Mouse (Mus musculus): ENCODE data around the gene Abtb1. TPM values are rescaled to one million over a fixed set of nuclear protein-coding genes. Genes with fewer than 3 reads are reported as not detected.

Abtb1 gene
- total RNA-seq, 2 experiments from 2014 or later = 29.7 to 30.6 TPM

DNA sequence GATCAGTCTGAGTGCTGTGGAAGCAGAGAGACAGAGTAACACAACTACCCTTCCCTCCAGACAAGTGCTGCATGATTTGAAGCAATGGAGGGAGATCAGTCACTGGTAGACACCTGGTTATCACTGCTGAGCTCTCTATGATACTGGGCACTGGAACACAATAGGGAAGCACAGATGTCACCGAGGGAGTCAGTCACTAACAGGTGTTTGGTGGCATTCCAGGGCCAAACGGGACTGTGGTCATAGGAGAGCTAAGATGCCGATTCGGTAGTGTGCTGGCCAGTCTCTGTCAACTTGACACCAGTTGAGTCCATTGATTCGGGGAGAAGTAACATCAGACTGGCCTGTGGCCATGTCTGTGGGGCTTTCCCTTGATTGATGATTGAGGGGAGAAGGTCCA lies 12.7 kb upstream of the Abtb1 start:
- DNase-seq = no peak

DNA sequence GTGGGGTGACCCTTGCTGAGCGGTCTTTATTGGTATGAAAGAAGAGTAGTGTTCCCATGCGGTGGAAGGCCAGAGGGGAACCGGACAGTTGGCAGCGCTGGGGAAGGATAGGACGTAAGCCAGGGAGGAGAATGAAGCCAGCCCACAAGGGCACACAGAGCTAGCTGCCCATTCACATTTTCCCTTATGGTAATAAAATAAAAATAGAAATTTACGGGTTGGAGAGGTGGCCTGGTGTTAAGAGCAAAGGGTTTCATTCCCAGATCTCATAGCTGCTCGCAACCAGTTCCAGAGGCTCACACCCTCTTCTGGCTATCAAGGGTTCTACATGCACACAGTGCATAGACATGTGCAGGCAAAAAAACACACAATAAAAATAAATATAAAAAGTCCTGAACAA lies 8.2 kb upstream of the Abtb1 start:
- DNase-seq = no peak

DNA sequence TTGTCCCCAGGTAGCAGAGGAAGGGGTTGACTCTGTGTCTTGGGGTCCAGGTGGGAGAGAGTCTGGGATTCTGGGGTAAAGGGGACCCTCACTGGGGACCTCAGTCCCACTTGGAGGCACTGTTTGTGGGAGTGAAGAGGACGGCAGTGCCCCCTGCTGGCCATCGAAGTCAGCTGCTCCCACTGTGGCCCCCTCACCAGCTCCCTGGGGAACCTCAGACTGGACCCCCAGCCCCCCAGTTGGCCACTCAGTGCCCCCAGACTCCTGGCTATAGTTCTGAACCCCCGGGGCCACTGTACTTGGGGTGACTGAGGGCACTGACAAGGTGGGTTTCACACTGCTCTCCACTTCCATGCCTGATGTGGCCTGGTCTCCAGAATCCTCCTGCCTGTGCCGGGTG lies 7.5 kb upstream of the Abtb1 start:
- DNase-seq = no peak

- no peak for DNase-seq
Observed at GRCm38 (mm10) chr6:88847571-88847970, 5.8 kb upstream of the Abtb1 start.

DNA sequence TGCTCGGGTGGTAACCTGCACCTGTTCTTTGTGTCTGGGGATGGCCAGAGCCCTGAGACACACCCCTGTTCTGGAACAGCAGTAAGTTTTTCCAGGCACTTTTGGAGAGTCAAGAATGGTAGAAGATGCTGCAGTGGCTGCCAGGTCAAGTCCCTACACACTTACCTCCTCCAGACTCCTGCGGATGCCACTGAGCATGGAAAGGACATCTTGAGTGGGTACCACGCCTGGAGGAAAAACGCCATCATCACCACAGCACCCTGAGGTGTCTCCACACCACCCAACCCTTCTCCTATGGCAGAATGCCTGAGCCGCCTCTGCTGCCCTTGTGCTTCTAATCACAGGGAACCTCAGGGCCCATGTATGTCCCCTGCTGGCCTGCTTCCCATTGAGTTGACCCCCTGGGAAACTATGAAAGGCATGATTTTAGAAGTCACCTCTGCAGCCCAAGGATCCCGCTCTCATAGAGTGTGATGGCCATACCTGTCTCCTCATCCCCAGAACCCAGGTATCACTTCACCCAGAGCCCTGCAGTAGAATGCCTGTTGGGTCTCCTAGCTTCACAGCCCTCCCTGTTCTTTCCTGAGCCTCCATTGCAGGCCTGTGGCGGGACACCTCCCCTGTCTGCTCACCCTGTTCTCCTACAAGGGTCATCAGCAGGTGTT lies 3.2 kb upstream of the Abtb1 start:
- DNase-seq = no peak

DNA sequence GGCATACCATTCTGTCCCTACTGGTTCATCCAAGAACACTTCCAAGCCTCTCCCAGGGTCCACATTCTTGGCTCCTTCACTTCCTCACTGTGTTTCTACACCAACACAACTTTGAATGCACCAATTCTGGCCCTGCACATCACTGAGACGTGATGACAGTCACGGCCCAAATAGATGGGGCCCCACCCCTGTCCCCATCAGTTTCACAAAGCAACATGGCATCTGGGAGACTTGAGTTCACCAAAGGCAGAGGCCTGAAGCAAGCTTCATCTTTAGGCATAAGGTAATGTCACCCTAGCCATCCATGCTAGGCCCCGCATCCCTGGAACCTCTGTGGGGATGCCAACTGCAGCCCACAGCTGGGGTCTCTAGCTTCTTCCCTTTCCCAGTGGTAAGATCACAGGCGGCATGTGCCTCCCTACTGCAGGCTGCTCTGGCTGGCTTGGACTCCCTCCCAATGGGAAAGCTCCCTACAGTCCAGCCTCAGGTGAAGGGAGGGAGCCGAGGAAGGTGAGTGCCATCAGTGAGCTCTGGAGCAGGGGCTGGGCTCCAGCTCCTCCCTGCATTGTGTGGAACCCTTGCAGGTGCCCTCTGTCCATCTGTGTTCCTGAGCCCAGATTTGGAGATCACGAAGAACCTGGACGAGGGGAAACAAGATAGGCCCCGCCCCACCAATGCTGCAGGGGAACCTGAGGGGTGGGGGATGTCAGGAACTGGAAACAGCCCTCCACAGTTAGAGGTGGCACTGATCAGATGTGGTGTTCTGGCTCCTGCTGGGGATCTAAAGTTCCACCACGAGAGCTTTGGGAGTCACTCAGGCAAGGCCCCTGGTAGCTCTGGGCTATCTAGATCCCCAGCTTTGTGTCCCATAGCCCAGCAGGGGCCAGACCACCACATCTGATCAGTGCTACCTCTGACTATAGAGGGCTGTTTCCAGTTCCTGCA lies 2.3 kb upstream of the Abtb1 start:
- DNase-seq = no peak

DNA sequence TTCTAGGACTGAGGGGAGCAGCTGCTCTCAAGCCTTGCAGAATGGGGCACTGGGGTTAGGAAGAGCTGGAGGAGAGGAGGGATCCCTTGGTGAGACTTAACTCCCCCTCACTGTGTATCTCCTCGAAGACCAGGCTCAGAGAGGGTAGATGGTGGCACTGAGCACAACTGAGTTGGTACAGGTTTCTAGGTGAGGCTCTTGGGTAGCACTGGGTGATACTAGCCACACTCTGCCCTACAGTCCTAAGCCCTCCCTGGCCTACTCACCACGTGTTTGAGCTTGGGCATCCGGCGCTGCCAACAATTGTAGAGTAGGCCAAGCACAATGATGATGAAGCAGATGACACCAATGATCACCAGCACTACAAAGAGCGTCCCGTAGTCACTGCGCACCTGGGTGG lies 1.5 kb upstream of the Abtb1 start:
- DNase-seq = no peak

DNA sequence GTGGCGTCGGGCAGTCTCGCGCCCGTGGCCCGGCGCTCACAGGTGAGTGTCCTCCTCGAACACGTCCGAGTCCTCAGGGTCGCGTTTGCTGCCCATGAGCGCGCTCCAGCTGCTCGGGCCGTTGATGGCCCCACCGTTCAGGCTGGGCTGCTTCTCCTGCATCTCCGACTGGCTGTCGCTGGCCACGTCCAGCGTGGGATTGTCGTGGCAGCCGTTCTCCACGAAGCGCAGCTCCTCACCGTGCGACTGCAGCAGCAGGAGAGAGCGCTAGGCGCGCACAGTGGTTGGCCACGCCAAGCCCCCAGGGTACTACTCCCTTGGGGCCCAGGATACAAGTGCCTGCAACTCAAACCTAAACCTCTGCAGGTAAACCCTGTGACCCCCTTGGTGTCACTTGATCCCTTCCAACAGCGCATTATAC lies 957 bp upstream of the Abtb1 start:
- peak; percentile 60 to 63 for DNase-seq

DNA sequence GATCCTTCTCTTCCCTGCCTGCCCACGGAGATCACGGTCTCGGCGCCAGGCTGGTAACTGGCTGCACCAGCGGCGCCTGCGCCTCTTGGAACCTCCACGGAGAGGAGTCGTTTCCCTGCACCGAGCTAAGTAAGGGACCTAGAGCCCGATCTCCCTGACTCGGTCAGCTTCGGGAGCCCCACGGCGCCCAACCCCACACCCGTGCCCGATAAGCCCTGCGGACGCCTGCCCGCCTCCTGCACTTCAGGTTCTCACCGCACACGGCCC lies 337 bp downstream of the Abtb1 start:
- DNase-seq = no peak

DNA sequence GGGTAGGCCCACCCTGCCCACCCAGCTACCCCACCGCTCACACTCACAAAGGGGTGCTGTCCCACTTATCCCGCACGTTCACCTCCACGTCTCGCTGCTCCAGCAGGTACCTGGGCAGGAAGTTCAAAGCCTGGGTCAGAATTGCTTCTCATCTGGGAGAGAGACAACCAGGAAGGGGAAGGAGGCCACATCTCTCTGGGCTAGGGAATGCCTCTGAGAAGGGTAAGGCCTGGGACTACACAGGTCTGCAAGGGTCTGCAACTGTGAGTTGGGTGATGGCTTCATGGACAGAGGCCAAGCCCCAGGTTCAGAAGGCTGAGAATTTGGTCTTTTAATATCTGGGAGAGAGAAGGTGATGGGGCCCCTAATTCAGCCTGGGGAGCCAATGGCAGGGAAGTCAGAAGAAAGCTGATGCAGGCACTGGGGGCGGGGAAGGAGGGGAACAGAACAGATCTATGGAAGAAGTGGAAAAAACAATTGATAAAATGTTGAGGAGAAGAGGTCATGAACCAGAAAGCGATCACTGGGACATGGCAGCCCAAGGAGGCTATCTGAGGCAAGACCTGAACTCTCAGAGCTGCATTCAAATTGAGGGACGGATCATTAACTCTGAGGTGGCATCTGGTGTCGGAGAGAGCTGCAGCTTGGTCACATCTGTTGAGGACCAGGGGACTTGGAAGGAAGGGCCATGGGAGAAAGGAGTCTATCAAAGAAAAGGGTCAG lies 832 bp downstream of the Abtb1 start:
- no peak for DNase-seq

DNA sequence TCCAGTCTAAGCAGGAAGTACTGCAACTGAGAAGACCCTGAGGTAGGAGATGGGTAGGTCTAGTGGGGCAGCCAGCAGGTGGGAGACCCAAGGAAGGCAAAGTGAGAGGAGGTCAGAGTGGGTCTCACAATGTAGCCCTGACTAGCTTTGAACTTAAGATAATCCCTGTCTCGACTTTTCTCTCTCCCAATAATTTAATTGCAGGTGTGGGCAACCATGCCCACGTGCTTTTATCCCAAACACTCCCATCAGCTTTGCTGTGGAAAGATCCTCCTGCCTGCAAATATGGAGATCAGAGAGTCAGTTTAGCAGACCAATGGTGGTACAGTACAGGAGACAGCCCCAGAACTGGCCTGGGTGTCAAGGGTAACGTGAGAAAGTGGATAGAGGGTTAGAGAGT lies 1.6 kb downstream of the Abtb1 start:
- no peak for DNase-seq

GRCm38 (mm10) chr6:88839135-88839970 lies 2.4 kb downstream of the Abtb1 start:
- DNase-seq = no peak

DNA sequence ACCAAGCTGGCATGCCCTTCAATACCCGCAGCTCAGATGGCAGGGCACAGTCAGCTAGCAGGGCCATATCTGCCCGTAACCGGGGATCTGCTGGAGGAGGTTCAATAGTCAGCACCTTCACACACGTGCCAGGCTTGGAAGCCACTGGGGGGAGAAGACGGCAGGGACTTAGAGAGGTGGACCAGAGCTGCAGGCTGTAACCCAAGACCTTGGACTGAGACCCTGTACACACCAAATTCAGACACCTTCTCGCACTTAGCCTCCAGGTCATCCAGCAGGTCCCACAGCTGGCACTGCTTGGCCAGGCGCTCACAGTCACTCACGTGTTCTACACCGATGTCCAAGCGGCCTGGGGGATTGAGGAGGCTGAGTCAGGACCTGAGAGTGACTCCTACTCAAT lies 3.2 kb downstream of the Abtb1 start:
- no peak for DNase-seq

GRCm38 (mm10) chr6:88837999-88838398 lies 3.8 kb downstream of the Abtb1 start:
- DNase-seq = no peak

- DNase-seq = no peak
Observed at GRCm38 (mm10) chr6:88836178-88836819, 5.5 kb downstream of the Abtb1 start.

GRCm38 (mm10) chr6:88835047-88835446 lies 6.7 kb downstream of the Abtb1 start:
- DNase-seq = no peak

- DNase-seq = no peak
Observed at GRCm38 (mm10) chr6:88833340-88834140, 8.2 kb downstream of the Abtb1 start.

- no peak for DNase-seq
Observed at GRCm38 (mm10) chr6:88832663-88833062, 9.1 kb downstream of the Abtb1 start.

GRCm38 (mm10) chr6:88831456-88831855 lies 10.3 kb downstream of the Abtb1 start:
- DNase-seq = peak in 1 of 2 experiments; percentile 54

DNA sequence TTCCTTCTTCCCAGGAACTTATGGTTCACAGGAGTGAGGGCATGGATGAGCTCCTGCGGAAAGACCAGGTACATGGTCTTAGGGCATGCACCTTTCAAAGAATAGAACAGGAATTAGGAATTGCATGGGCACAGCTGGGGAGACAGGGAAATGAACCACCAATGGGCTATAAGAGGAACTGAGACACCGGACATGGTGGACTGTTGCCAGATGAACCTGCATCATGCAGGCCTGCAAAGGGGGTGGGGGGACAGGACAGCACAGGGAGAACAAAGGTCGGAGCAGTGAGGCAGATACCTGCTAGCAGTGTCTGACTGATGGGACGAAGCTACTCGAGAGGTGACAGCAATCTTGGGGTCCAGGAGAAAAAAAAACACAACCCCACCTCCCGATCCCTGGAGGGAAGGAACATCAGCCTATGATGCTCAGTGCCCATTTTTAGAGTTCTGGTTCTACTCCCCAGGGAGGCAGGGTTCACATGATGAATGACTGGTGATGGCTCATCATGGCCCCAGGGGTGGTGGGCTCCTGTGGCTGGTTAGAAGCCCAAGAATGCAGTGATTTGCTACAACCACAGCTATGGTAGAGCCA lies 11.6 kb downstream of the Abtb1 start:
- no peak for DNase-seq

DNA sequence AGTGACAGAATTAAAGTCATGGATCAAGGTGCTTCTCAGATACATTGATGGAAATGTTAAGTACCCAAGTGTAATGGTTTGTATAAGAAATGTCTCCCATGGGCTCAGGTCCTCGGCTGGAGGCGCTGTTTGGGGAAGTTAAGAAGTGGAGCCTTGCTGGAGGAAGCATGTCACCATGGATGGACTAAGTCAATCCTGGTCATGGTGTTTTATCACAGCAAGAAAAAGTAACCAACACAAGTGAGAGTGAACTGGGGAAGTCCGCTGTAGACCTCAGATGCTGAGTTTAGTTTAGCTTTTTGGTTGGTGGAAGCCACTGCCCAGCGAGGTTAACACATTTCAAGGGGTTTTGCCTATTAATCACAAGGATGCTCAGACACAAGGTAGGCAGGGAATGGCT lies 12.2 kb downstream of the Abtb1 start:
- no peak for DNase-seq

All from layer of hippocampus, postnatal 36 days (tissue).